Mouse (Mus musculus): ENCODE results near the gene Coa4.

DNA sequence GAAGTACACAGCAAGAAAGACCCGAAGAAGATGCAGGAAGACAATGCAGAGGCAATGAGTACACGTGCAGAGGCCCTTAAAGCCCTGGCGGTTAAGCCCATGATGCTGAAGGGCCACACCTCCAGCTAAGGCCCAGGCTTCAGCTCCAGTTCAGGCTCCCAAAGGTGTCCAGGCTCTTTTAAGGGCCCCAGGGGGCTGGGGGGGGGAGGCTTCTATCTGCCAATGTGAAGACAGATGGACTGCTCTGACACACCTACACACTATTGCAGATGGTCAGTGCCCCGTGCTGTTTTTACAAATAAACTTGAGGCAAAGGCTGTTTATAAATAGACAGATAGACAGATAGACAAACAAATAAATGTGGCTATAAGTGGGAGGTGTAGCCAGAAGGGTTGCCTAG, 35.2 kb downstream of the Coa4 start:
- TF ChIP-seq CTCF (IDR thresholded peaks at IDR 0.05 in 2 of 3, conservative IDR thresholded peaks at IDR 0.05 in 1 of 3; ENCODE audit: control insufficient read depth in 1 of 3, insufficient read depth in 1 of 3, low read depth in 2 of 3, low read length in 3 of 3, poor library complexity in 1 of 3, severe bottlenecking in 1 of 3), result no peak
- no peak for TF ChIP-seq EP300 (IDR thresholded peaks at IDR 0.05; ENCODE audit: low read depth in 1 of 2, low read length in 2 of 2)
